Mouse (Mus musculus) hindbrain, embryonic 13.5 days (tissue): ENCODE results near the gene Scd1. TPM values are rescaled to one million over a fixed set of nuclear protein-coding genes. Genes with fewer than 3 reads are reported as not detected.
A peak's percentile ranks its signal among the peaks of the same experiment; 100 is the strongest.

Source experiments
- ATAC-seq: fragments of 200-750 bp; cut with Nextera tagmentation; 2 replicates; pipeline ENCODE4 v1.8.0; 2017; ENCODE audit warnings: moderate TSS enrichment; ENCODE audit not compliant: low FRiP score
- H3K27ac ChIP-seq: fragments of 300-500 bp; sonication (generic); 2 replicates; pipeline ENCODE4 v1.5.1; 2015; ENCODE audit warnings: inconsistent platforms, mild to moderate bottlenecking, moderate library complexity
- H3K27me3 ChIP-seq: fragments of 300-500 bp; sonication (generic); 2 replicates; pipeline ENCODE4 v1.6.1; 2015; ENCODE audit warnings: mild to moderate bottlenecking, inconsistent platforms
- H3K36me3 ChIP-seq: fragments of 300-500 bp; sonication (generic); 2 replicates; pipeline ENCODE4 v1.6.1; 2015; ENCODE audit warnings: mild to moderate bottlenecking, inconsistent platforms
- H3K4me1 ChIP-seq: fragments of 300-500 bp; sonication (generic); replicated peaks from 2 replicates; pipeline ENCODE4 v1.6.1; 2015; ENCODE audit warnings: inconsistent platforms
- H3K4me2 ChIP-seq: fragments of 300-500 bp; sonication (generic); 2 replicates; pipeline ENCODE4 v1.6.1; 2015; ENCODE audit warnings: inconsistent platforms, mild to moderate bottlenecking, moderate library complexity
- H3K4me3 ChIP-seq: fragments of 300-500 bp; sonication (generic); 2 replicates; pipeline ENCODE4 v1.5.1; 2015; ENCODE audit warnings: mild to moderate bottlenecking, inconsistent platforms
- H3K9ac ChIP-seq: fragments of 300-500 bp; sonication (generic); 2 replicates; pipeline ENCODE4 v1.6.1; 2015; ENCODE audit warnings: mild to moderate bottlenecking, inconsistent platforms
- H3K9me3 ChIP-seq: fragments of 300-500 bp; sonication (generic); 2 replicates; pipeline ENCODE4 v1.6.1; 2016; ENCODE audit warnings: inconsistent platforms
- WGBS: fragments of 180-500 bp; shearing (Covaris S2); methylation state at CpG from one replicate; pipeline ENCODE4 v1.1.7; 2015; 5-methylcytosine and 5-hydroxymethylcytosine counted together
- polyA plus RNA-seq: library from polyadenylated mRNA; unstranded; fragments of >200 nt; fragmentation: Nextera tagmentation; extraction: Ambion mirVana; gene quantifications from 2 replicates; pipeline ENCODE4 v1.2.1, GENCODE M21; 2015

The Scd1 gene
- polyA plus RNA-seq, 1 experiment from 2014 or later: 4.2 TPM

DNA sequence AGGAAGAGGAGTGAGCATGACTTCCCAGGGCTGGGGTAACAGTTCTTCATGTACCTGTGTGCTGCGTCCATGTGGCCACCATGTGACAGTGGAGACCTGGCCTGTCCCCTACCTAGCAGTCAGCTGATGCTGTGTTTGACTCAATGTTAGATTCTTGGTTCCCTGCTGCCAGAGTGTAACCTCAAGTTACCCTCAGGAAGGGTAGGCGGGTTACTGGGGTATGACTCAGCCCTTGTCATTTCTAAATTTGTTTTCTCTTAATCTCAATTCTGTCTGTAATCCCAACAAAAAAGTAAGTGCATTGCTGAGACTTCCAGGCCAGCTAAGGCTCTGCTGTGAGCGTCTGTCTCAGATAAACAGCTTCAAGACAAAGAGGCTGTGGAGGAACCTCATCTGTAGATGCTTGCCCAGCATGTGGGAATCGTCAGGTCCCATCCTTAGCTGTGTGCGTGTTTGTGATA is 13.7 kb downstream of the Scd1 start:
- Histone ChIP-seq H3K36me3 (peaks cover 27% of the 10 kb centered on the region), H3K4me3 (no peak overlapping the region), H3K27me3 (no peaks in the 10 kb centered on the region), H3K9ac (no peak overlapping the region), H3K4me2 (no peak overlapping the region), H3K9me3 (no peaks in the 10 kb centered on the region), H3K4me1 (peaks cover 5% of the 10 kb centered on the region; the same call in 1 of the 2 replicates), H3K27ac (no peak overlapping the region)
- no peak for ATAC-seq
- WGBS: 85% methylated on average over 5 of the region's 5 CpGs

DNA sequence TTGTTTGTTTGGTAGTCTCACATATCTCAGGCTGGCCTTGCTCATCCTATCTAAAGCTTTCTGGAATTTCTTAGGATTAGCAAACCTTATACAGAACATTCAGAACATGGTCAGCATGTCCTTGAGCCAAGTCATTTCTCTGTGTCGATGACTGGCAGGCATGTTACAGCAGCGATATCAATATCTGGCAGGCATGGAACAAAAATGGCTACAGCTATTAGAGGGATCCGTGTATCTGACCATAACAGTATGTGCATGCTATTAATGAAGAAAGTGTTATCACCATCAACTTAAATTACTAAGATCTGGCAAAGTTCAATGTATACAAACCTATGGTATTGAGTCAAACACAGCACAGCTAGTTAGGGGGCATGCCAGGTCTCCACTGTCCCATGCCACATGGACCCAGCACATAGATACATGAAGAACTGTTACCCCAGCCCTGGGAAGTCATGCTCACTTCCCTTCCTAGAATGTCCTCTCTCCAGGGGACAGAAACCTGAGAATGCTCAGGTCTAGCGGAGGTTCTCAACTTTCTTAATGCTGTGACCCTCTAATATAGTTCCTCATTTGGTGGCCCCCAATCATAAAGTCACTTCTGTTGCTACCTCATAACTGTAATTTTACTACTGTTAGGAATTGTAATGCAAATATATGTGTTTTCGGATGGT is 15.2 kb downstream of the Scd1 start:
- H3K36me3 ChIP-seq: peaks cover 14% of the 10 kb centered on the region
- no peak overlapping the region for H3K9ac ChIP-seq
- H3K4me2 ChIP-seq: no peak overlapping the region
- ATAC-seq: no peak
- no peaks in the 10 kb centered on the region for H3K9me3 ChIP-seq
- peaks cover 18% of the 10 kb centered on the region for H3K4me1 ChIP-seq
- H3K27me3 ChIP-seq: no peaks in the 10 kb centered on the region
- no peak overlapping the region for H3K27ac ChIP-seq
- WGBS: 88% methylated on average over 5 of the region's 5 CpGs
- H3K4me3 ChIP-seq: no peak overlapping the region

DNA sequence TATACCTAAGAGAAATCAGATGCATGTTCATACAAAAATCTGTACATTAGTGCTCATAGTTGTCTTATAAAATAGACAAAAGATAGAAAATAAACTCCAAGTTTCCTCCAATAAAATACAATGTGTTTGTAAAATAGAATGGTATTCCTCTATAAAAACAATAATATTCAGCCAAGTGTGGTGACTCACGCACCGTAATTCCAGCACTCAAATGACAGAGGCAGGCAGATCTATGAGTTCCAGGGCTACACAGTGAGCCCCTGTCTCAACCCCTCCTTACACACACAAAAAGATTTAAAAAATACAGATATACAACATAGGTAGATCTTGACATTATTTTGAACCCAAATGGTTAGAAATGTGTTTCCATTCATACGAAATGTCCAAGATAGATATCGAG is 15.8 kb downstream of the Scd1 start:
- Histone ChIP-seq H3K36me3 (peaks cover 8% of the 10 kb centered on the region), H3K4me2 (no peak overlapping the region), H3K9me3 (no peaks in the 10 kb centered on the region), H3K4me3 (no peak overlapping the region), H3K27me3 (no peaks in the 10 kb centered on the region), H3K4me1 (peaks cover 18% of the 10 kb centered on the region), H3K27ac (no peak overlapping the region), H3K9ac (no peak overlapping the region)
- no peak for ATAC-seq
- WGBS: 96% methylated on average over 4 of the region's 4 CpGs

DNA sequence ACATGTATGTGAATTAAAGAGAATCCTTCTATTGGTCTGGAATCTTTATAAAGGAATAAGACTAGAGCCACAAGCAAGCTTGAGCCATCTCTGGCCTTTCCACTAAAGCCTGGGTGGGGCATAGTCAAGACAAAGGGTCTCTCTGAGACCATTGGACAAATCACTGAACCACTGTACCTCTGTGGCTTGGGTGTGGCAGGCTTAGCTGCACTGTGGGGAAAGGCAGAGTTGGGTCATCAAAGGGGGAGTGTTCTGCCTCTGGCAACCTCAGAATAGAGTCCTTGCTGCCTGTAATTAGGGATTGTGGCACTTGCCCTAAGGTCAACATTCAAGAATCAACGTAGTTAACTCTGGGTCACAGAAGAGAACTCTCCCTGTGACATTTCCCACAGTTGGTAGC is 18.2 kb downstream of the Scd1 start:
- Histone ChIP-seq H3K36me3 (no peaks in the 10 kb centered on the region), H3K4me3 (no peak overlapping the region), H3K4me2 (no peak overlapping the region), H3K27ac (no peak overlapping the region), H3K9ac (no peak overlapping the region), H3K27me3 (no peaks in the 10 kb centered on the region), H3K4me1 (peaks cover 18% of the 10 kb centered on the region), H3K9me3 (no peaks in the 10 kb centered on the region)
- ATAC-seq: no peak
- WGBS: 22% methylated on average over 1 of the region's 1 CpGs

DNA sequence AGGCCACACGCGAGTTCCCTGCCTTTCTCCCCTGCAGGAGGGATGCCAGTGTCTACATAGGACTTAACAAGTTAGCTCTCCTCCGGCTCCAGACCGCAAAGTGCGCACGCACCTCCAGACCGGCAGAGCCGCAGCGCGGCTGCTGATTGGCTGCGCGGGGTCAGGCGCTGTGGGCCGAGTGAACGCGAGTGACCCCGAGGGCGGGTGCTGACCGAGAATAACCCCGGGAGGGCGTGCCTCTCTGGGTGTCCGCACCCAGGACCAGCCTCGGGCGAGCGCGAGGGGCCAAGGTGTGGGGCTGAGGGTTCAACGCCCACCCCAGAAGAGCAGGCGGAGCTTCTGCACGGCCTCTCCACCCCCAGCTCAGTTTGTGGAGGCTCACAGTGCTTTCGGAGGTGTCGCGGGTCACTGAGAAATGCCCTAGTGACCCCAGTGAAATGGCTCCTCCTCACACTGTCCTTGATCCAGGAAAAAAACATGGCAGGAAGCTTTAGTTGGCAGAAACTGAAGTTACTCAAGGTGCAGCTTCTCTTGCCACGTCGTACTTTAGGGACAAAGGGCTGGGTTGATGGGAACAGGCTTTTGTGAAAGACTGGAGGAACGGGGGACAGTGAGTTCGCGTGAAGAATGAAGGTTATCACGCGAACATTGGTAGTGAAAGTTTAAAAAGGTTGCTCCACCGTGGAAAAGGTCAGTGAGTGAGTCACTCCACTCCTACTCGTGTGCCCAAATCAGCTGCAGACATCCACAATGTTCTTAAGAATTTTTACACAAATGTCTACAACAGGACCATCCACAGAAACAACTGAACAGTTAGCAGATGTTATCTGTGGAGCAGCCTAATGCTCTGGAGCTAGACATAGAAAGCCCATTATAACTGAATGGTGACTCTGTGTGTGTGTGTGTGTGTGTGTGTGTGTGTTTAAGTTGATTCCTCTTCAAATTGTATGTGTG is 18.9 kb downstream of the Scd1 start:
- Histone ChIP-seq H3K36me3 (no peaks in the 10 kb centered on the region), H3K4me3 (peak overlapping the region; percentile 60), H3K4me2 (peak overlapping the region; percentile 74), H3K9ac (peak overlapping the region; percentile 79), H3K27ac (peak overlapping the region; percentile 88), H3K9me3 (no peaks in the 10 kb centered on the region), H3K27me3 (no peaks in the 10 kb centered on the region), H3K4me1 (peaks cover 18% of the 10 kb centered on the region)
- ATAC-seq: peak; percentile 98
- 3% methylated on average over 41 of the region's 41 CpGs for WGBS

DNA sequence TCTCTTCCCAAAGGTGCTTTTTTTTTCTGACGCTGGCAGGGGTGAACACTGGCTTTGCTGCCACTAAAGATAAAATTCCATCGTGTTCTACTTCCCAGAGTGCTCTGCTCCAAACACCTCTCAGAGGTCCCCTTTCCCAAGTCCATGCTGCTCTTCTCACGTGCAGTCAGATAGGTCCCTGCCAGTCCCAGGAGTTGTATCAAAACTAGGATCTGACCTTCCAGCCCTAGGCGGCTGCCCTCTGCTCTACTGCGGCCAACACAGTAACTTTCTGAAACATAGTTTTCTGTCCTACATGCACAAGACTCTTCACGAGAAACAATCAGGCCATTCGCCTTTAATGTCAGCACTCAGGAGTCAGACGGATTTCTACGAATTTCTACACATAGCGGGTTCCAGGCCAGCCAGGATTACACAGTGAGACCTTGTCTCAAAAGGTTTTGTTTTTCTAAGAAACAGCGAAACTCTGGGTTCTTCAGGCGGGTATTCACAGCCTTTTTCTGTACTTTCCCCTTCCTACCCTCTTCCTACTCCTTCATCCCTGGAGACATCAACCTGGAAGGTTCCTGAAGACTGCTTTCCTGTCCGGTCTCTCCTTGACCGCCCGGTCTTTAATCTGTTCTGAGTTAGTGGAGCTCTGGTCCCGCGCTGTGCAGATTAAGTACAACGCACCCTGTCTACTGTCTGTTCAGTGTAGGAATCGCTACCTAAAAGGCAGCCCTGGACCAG is 19.8 kb downstream of the Scd1 start:
- H3K27me3 ChIP-seq: no peaks in the 10 kb centered on the region
- H3K4me2 ChIP-seq: peak overlapping the region; percentile 74
- WGBS: 34% methylated on average over 19 of the region's 19 CpGs
- 0 out of 2 replicates have a peak, but pooled peaks have one; percentile 13 for ATAC-seq
- peak overlapping the region; percentile 88 for H3K27ac ChIP-seq
- peaks cover 18% of the 10 kb centered on the region for H3K4me1 ChIP-seq
- no peaks in the 10 kb centered on the region for H3K9me3 ChIP-seq
- H3K9ac ChIP-seq: peak overlapping the region; percentile 79
- H3K4me3 ChIP-seq: peak overlapping the region; percentile 60
- no peaks in the 10 kb centered on the region for H3K36me3 ChIP-seq

DNA sequence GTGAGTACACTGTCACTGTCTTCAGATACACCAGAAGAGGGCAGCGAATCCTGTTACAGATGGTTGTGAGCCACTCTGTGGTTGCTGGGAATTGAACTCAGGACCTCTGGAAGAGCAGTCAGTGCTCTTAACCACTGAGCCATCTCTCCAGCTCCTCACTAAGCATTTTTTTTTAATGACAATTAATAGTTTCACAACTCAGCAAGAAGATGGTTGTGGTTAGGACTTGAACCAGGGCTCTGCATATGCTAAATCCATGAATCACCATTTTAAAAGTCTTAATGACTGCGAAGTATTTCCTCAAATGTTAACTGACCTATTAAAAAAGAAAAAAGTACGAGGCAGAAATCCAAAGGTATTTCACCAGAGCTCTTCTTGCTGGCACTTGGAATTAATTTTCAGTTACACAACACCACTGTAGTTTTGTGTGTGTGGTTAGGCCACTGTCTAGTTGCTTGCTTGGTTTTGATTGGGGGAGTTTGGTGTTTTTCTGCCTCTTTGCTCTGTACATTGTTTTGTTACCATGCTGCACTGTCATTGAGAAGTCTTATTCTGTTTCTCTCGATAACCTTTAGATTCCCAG is 20.5 kb downstream of the Scd1 start:
- Histone ChIP-seq H3K27me3 (no peaks in the 10 kb centered on the region), H3K36me3 (no peaks in the 10 kb centered on the region), H3K4me2 (no peak overlapping the region), H3K9ac (no peak overlapping the region), H3K4me1 (peaks cover 21% of the 10 kb centered on the region), H3K4me3 (no peak overlapping the region), H3K27ac (no peak overlapping the region), H3K9me3 (no peaks in the 10 kb centered on the region)
- no peak for ATAC-seq
- WGBS: 94% methylated on average over 4 of the region's 4 CpGs

DNA sequence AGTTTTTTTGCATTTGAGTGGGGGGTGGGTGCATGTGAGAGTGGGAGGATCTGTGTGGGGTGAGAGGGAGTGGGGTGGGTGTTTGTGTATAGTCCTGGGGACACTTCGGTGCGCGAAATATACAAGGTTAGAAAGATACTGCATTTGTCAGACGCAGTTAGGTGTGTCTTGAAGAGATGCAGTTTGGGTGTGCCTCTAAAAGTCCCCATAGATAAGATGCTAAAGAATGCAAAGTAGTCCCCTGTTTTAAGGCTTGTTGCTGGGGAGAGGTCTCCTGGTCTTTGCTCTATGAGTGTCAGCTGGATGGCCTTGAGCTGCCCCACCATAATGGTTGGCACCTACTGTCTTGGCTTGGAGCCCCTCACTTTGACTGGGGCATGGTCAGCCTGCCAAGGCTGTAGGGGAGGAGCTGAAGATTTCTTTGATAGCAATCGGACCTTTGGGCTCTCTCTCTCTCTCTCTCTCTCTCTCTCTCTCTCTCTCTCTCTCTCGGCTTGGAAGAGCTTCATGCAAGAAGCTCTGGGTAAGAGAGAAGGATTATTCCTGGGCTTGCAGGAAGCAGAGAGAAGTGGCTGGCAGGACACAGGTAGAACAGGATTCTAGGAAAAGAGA is 21.7 kb downstream of the Scd1 start:
- Histone ChIP-seq H3K27me3 (no peaks in the 10 kb centered on the region), H3K9me3 (no peaks in the 10 kb centered on the region), H3K36me3 (no peaks in the 10 kb centered on the region), H3K4me1 (peaks cover 21% of the 10 kb centered on the region), H3K9ac (no peak overlapping the region), H3K4me3 (no peak overlapping the region), H3K4me2 (no peak overlapping the region), H3K27ac (no peak overlapping the region)
- ATAC-seq: no peak
- 86% methylated on average over 6 of the region's 6 CpGs for WGBS

DNA sequence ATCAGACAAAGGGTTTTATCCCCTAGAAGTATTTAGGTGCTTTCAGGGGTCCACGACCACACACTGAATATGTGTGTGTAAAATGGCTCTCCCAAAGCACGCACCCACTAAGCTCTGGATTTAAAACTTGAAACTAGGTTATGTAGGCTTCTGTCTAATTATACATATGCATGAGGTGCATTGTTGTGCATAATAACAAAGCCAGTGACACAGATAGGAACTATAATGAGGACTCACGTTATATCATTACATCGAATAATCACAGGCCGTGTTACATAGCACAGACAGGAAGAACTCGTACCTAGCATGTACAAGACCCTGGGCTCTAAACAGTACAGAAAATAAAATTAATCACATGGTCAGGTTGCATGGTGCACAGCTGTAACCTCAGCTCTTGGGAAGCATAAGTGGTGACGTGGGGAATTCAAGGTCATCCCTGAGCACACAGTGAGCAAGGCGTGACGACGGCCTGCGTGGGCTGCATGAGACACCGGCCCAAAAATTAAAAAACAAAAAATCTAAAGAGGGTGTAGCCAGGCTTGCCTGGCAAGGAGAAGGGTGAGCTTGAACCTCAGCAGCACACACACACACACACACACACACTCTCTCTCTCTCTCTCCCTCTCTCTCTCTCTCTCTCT is 24.9 kb downstream of the Scd1 start:
- no peaks in the 10 kb centered on the region for H3K27me3 ChIP-seq
- H3K4me1 ChIP-seq: peaks cover 6% of the 10 kb centered on the region
- no peak overlapping the region for H3K4me3 ChIP-seq
- H3K9me3 ChIP-seq: no peaks in the 10 kb centered on the region
- WGBS: 63% methylated on average over 12 of the region's 12 CpGs
- H3K27ac ChIP-seq: no peak overlapping the region
- H3K36me3 ChIP-seq: no peaks in the 10 kb centered on the region
- H3K4me2 ChIP-seq: no peak overlapping the region
- no peak for ATAC-seq
- H3K9ac ChIP-seq: no peak overlapping the region

DNA sequence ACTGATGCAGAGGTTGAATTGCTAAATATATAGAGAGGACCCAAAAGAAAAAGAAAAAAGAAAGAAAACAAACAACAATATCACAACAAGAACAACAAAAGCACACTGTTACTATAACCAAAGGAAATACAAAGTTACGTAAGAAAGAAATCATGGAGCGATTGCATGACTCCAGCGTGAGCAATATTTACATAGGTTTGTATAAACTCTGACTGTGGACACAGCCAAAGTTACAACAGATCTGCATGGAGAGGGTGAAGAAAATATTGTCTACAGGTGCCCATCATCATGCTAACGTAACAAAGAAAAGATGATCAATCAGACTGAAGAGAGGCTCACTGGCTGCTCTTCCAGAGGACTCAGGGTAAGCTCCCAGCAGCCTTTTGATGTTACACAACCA is 27.6 kb downstream of the Scd1 start:
- ATAC-seq: no peak
- Histone ChIP-seq H3K9me3 (no peaks in the 10 kb centered on the region), H3K4me1 (0 out of 2 replicates have a peak, but pooled peaks cover 4% of the 10 kb centered on the region), H3K4me3 (no peak overlapping the region), H3K4me2 (no peak overlapping the region), H3K27me3 (no peaks in the 10 kb centered on the region), H3K27ac (no peak overlapping the region), H3K9ac (no peak overlapping the region), H3K36me3 (no peaks in the 10 kb centered on the region)
- WGBS: 87% methylated on average over 4 of the region's 4 CpGs

DNA sequence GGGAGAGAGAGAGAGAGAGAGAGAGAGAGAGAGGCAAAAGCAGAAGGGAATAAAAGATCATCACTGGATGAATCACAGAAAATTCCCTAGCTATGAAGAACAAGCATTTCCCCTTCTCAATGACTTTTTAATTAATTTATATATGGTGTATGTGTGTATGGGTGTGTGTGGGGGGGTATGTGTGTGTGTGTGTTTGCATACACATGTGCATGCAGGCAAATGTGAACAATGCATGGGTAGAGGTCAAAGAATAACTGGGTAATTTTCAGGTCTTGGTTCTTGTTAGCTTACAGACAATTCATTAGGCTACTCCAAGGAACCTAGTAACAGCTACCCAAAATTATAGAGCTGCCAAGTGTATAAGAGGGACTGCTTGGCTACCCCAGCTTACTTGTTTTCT is 28.6 kb downstream of the Scd1 start:
- no peak overlapping the region for H3K4me3 ChIP-seq
- ATAC-seq: no peak
- no peaks in the 10 kb centered on the region for H3K27me3 ChIP-seq
- H3K27ac ChIP-seq: no peak overlapping the region
- no peak overlapping the region for H3K9ac ChIP-seq
- H3K4me2 ChIP-seq: no peak overlapping the region
- 0 out of 2 replicates have a peak, but pooled peaks cover 4% of the 10 kb centered on the region for H3K4me1 ChIP-seq
- no peaks in the 10 kb centered on the region for H3K36me3 ChIP-seq
- H3K9me3 ChIP-seq: no peaks in the 10 kb centered on the region
